Mouse (Mus musculus): ENCODE results near the gene Rest.

Gene Rest

DNA sequence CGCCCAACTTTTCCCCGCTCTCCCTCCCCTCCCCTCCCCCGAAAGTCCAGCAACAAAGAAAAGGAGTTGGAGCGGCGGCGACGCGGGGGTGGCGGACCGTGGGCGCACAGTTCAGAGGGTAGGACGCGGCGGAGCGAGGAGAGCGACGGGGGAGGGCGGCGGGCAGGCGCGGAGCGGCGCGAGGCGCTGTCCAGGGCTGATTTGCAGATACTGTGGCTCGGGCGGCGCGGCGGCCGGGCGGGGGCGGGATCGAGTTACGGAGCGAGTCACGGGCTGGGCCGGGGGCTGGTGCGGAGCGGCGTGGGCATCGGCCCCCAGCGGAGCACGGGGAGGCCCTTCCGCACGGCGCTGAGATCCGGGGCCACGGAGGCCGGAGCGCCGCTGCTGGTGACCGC lies 377 bp downstream of the Rest start:
- peak; percentile 51 for DNase-seq (ENCODE audit: low read depth, low spot score)

DNA sequence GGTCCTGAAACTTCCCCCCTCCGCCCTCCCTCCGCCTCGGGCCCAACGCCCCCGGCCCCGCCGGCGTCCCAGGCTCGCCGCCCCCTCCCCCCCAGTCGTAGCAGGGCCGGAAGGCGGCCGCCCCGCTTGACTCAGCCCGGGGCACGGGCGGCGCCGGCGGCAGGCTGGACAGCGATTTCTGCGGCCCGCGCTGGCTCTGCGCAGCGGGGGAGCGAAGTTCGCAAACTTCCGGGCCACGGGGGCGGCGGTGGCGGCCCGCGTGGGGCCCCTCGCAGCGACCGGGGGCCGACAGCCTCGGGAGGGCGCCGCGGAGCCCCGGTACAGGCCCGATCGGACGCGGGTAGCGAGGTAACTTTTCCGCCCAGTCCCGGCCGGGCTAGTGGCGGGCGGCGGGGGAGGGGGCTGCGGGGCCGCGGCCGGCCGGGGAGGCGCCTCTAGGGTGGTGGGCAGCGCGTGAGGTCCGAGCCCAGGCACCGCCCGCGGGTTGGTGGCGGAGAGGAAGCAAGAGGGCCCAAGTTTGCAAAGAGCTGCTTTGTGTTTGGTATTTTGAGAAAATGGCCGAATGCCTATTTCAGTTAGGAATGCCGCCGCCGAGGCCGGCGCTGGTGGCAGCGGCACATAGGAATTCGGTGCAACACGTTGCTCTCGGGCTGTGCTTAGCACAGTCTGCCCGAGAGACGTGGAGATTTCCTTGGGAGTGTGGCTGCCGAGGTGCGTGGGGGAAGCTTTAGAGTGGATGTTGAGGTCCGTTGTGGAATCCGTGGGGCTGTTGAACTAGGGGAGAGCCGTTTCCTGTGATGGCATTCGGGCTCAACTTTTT lies 985 bp downstream of the Rest start:
- DNase-seq (ENCODE audit: low read depth, low spot score), result peak; percentile 36

DNA sequence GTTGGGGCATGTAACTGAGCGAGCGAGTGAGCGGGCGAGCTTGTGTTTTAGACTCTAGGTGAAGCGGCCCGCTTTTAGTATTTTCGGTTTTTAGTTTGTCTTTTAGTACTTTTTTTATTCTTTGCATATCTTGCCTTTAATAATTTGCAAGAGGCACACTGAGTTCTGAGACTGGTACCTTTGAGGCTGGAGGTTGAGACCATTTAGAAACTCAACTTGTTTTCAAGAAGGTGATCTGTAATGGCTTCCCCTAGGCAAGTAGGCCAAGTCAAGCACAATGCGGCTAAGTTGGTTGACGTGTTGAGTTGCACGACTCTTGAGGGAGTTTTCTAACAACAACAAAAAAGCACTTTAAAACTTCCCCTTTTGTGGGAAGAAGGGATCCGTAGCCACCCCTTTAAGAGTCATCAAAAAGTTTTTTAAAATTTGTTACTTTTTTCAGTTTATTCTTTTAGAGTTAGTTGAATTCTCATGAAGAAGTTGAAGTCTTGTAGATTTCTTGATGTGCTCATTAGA lies 1.7 kb downstream of the Rest start:
- DNase-seq (ENCODE audit: low read depth, low spot score), result no peak

DNA sequence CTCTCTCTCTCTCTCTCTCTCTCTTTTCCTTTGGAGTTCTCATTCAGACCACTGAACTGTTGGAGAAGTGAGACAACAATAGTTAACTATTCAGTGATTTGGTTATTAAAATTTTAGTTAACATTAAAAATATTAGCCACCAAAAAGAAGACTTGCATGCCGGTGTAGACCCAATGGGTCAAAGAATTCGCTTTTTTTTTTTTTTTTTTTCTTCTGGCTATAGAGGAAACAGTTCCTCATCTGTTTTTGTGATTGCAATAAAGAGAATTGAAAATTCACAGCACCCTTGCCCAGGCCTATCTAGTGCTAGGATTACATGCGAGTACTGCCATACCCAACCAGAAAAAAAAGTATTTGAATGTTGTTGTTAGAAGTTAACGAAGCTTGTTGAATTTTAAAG lies 2.1 kb downstream of the Rest start:
- DNase-seq (ENCODE audit: low read depth, low spot score), result no peak

DNA sequence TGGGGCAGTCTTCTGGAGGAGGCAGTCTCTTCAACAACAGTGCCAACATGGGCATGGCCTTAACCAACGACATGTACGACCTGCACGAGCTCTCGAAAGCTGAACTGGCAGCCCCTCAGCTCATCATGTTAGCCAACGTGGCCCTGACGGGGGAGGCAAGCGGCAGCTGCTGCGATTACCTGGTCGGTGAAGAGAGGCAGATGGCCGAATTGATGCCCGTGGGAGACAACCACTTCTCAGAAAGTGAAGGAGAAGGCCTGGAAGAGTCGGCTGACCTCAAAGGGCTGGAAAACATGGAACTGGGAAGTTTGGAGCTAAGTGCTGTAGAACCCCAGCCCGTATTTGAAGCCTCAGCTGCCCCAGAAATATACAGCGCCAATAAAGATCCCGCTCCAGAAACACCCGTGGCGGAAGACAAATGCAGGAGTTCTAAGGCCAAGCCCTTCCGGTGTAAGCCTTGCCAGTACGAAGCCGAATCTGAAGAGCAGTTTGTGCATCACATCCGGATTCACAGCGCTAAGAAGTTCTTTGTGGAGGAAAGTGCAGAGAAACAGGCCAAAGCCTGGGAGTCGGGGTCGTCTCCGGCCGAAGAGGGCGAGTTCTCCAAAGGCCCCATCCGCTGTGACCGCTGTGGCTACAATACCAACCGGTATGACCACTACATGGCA lies 2.8 kb downstream of the Rest start:
- no peak for DNase-seq (ENCODE audit: low read depth, low spot score)

DNA sequence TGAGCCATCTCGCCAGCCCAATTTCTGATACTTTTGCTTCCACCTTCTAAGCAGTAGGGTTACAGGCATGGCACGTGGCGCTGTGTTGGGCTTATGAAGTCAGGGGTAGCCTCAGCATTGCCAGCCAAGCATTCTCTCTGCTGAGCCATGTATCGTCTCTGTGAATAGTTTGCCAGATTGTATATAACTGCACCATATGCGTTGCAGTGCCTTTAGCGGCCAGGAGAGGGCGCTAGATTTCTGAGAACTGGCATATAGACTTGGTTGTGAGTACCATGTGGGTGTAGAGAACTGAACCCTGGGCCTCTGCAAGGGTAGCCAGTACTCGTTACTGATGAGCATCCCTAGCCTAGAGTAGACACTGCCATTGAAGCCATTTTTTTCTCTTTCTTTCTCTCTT lies 4.1 kb downstream of the Rest start:
- no peak for DNase-seq (ENCODE audit: low read depth, low spot score)

DNA sequence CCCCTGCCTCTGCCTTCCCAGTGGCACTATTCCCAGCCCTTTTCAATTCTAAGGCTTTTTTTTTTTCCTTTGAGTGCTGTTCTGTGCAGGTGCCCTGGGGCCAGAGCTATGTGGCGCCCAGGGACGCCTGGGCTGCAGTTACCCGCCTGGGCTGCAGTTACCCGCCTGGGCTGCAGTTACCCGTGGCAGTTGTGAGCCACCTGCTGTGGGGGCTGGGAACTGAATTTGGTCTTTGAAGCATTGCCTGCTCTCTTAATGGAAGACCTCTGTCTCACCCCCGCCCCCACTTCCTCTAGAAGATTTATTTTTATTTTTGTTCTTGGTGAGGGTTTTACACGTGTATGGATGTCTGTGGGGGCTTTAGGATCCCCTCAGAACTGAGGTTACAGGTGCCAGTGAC lies 7.9 kb downstream of the Rest start:
- no peak for DNase-seq (ENCODE audit: low read depth, low spot score)

DNA sequence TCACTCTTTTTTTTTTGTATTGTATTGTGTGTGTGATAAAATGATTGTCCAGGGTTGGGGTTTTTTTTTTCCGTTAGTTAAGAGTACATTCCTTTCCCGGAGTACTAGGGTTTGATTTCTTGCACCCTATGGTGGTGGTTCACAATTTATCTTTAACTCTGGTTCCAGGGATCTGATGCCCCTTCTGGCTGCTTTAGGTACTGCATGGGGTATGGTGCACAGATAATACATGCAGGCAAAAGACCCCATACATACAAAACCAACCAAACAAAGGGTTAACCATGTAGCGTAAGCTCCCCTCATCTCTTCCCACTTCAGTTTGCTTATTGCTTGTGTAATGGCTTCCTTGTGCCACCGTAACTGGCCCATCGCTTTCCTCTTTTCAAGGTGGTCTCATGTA lies 10.7 kb downstream of the Rest start:
- DNase-seq (ENCODE audit: low read depth, low spot score), result no peak

DNA sequence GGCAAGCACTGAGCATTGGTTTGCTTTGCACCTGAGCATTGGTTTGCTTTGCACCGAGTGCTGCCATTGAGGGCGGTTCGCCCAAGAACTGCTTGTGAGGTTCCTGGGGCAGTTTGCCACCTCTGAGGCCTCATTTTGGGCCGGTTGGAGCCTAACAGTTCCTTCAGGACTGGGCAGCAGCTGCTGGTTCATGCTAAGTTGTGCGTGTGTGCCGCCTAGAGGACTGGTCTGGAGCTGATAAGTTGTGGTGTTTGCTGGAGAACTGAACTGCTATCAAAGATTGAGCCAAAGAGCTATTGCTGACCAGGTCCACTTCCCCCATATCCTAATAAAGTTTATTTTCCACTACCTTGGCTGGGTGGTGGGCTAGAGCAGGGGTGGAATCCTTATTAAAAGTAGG lies 11.9 kb downstream of the Rest start:
- no peak for DNase-seq (ENCODE audit: low read depth, low spot score)

DNA sequence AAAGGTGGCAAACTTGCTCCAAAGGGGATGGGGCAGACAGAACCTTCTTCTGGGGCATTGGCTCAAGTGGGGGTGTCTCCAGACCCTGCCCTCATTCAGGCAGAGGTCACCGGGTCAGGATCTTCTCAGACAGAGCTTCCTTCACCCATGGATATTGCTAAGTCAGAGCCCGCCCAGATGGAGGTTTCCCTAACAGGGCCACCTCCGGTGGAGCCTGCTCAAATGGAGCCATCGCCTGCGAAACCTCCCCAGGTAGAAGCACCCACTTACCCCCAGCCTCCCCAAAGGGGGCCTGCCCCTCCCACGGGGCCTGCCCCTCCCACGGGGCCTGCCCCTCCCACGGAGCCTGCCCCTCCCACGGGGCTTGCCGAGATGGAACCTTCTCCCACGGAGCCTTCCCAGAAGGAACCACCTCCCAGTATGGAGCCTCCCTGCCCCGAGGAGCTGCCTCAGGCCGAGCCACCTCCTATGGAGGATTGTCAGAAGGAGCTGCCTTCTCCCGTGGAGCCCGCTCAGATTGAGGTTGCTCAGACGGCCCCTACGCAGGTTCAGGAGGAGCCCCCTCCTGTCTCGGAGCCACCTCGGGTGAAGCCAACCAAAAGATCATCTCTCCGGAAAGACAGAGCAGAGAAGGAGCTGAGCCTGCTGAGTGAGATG lies 16.4 kb downstream of the Rest start:
- no peak for DNase-seq (ENCODE audit: low read depth, low spot score)

DNA sequence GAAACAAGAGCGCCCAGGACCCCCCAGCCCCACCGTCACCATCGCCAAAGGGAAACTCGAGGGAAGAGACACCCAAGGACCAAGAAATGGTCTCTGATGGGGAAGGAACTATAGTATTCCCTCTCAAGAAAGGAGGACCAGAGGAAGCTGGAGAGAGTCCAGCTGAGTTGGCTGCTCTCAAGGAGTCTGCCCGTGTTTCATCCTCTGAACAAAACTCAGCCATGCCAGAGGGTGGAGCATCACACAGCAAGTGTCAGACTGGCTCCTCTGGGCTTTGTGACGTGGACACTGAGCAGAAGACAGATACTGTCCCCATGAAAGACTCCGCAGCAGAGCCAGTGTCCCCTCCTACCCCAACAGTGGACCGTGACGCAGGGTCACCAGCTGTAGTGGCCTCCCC lies 17.0 kb downstream of the Rest start:
- no peak for DNase-seq (ENCODE audit: low read depth, low spot score)

DNA sequence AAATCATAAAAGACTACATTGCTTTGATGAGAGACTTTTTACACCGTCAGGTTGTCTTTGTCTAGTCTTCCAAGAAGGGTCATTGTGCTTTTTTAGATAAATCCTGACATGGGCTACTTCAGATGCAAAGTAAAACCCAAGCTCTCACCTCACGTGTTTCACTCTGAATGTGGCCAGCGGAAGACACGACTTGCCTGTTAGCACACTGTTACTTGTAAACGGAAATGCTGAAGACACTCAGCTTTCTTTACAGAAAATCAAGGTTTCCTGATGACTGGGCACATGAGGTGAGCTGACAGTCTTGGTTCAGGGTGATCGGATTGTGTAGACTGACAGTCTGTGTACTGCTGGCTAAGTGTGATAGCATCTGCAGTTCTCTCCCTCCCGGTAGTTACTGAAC lies 20.4 kb downstream of the Rest start:
- no peak for DNase-seq (ENCODE audit: low read depth, low spot score)

DNA sequence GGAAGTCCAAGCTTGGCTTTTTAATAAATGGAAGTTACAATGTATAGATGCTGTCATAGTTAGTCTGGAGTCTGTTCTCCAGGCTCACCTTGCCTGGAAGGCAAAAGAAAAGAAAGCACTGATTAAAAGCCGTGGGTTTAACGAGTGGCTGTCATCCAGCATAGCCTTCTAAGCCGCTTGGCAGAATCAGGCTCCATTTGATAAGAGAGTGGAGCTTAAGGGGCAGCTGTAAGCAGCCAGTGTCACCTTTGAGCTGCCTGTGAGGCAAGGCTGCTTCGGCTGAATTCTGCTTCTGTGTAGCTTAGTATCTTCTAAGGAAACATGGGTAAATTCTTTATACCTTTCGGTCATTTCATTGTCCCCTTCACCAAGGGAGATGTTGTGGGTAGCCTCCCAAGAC lies 21.6 kb downstream of the Rest start:
- no peak for DNase-seq (ENCODE audit: low read depth, low spot score)

DNA sequence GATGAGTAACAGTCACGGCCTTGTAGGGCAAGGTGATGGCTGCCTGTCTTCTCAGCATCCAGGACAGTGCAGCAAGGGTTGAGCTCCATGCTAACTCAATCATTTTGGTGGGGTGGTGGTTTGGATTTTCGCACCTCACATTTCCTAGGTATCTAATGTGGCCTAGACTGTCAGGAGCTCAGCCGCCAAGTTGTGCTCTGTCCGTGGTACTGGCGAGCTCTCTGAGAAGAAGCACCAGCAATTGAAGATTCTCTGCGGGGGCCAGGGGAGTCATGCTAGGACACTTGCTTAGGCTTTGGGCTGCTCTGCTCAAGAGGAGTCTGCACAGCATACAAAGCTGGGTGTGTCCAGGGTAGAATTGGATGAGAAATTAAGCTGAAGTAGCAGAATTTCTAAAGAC lies 22.6 kb downstream of the Rest start:
- no peak for DNase-seq (ENCODE audit: low read depth, low spot score)

DNA sequence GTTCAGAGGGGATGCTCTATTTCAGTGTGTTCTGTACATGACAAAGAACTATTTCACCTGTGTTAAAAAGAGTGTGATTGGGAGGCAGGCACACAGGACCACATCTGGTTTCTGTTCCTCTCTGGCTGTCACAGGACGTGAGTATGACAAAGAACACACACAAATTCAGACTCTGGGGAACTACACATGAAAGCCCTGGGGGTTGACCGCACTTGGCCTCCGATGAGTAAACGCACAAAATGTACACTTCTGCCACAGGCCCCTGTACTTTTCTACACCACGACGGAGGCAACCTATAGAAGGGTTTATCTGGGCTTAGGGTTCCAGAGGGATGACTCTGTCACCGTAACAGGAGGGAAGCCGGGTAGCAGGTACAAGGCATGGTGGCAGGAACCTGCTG lies 24.4 kb downstream of the Rest start:
- DNase-seq (ENCODE audit: low read depth, low spot score), result no peak

DNA sequence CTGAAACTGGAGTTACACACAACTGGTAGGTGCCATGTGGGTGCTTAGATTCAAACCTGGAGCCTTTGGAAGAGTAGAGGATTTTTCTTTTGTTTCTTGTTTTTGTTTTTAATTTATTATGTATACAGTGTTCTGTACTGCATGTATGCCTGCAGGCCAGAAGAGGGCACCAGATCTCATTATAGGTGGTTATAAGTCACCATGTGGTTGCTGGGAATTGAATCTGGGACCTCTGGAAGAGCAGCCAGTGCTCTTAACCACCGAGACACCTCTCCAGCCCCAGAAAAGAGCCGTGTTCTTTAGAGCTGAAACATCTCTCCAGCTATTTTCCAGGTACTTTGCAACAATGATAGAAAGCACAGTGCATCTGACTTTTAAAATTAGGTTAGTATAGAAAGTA lies 25.3 kb downstream of the Rest start:
- DNase-seq (ENCODE audit: low read depth, low spot score), result no peak

DNA sequence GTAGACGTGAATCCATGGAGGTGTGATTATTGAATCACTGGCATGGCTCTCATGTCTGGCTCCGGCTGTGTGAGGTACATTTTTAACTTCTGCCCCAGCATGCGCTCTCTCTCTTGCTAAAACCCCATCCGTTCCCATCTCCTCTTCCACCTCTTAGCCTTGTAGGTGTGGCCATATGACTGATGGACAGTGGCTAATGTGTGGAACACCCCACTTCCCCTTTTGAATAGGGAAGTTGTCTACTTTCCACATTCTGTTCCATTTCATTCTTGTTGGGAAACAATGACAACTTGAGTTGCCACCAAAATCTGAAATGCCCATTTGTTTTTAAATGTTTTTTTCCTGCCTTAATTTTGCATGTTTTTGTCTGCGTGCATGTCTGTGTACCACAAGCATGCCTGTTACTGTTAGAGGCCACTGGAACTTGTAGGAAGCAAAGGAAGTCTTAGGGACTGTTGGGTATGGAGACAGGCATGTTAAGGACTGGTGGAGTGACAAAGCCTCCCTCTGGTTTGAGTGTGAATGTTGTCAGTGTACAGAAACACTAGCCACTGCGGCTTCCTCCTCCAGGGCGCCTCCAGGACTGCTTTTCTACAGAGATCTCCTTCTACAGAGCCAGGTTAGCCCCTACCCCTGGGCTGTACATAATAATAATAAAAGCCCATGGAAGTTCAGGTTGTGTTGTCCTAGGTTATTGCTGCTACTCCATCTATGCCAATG lies 27.7 kb downstream of the Rest start:
- DNase-seq (ENCODE audit: low read depth, low spot score), result no peak

DNA sequence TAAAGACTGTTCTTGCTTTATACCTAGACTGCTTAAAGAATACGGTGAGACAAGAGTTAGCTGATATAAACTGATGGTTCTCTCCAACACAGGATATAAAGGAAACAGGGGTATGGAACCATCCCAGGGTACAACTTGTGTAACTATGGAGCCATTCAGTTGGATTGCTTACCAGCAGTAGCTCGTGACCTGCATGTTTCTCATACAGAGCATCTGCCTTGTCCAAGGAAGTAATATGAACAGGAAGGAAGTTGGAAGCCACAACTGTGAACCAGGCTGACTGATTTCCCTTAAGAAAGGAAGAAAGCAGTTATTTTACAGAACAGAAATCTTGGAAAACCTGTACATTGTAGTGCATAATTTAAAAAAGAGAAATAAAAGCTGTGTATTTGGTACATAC lies 34.2 kb downstream of the Rest start:
- DNase-seq (ENCODE audit: low read depth, low spot score), result no peak

DNA sequence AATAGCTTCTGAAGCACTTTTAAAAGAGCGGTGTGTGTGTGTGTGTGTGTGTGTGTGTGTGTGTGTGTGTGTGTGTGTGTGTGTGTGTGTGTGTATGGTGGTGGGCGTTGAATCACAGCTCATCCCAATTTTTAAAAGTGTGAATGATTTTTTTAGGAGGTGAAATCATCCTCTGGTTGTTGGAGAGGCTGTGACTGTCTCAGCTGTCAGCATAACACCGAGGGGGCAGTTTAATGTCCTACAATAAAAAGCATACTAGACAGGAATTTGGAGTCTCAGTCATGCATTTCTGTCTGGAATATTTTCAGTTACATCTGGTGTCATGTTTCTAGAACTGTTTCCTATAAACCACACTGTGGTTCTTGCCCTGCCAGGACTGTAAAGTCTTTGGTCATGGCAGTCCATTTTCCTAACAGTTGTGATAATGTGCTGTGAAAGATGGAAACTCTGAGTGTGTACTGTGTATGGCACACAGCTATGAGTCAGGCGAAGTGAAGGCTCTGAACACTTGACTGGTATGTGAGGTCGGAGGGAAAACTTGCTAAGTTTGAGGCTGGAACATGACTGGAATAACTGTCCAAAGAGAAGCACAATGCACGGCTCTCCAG lies 36.1 kb downstream of the Rest start:
- DNase-seq (ENCODE audit: low read depth, low spot score), result no peak

DNA sequence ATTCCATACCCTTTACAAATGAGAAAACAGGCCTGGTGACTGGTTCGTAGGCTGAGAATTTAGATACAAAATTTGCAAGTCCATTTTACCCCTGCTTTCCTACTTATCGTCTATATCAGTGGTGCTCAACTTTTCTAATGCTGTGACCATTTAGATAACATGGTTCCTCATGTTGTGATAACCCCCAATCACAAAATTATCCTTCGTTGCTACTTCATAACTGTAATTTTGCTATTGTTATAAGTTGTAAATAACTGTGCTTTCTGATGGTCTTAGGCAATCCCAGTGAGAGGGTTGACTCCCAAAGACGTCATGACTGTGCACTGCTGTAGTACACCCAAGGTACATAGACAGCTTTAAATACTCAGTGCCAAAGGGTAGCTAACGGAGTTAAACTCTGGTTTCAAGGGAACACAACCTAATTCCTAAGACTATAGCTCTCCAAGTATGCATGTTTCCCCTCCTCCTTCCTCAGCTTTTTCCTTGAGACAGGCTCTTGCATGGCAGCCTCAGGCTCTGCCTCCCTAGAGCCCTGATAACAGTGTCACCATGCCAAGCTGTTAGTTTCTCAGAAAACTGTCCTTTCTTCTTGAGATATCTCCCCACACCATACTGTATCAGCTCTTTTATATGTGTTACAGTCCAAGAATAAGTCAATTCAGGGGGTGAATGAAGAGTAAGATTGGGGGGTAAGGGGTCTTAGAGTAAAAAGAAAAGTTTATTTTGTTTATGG lies 42.7 kb downstream of the Rest start:
- no peak for DNase-seq (ENCODE audit: low read depth, low spot score)
